Mouse (Mus musculus) ES-E14 (cell line): ENCODE data around the gene Vmo1. TPM values are rescaled to one million over a fixed set of nuclear protein-coding genes. Genes with fewer than 3 reads are reported as not detected.

Experiments used
- DNase-seq: peaks from one replicate; pipeline ENCODE4 v3.0.0-alpha.2; 2013; ENCODE audit warnings: low read depth, low spot score
- H3K27ac ChIP-seq: 2 replicates; pipeline ENCODE4 v1.5.1; 2012; ENCODE audit warnings: low read depth, mild to moderate bottlenecking, low read length, moderate library complexity, mixed read lengths; ENCODE audit not compliant: poor library complexity, insufficient read depth, severe bottlenecking
- H3K36me3 ChIP-seq: 2 replicates; pipeline ENCODE4 v1.6.1; 2012; ENCODE audit warnings: mild to moderate bottlenecking, low read length, moderate library complexity, mixed read lengths; ENCODE audit not compliant: control insufficient read depth, poor library complexity, insufficient read depth, severe bottlenecking
- H3K4me1 ChIP-seq, 2 experiments: fragments of 150-350 bp in 1 of 2; sonication (generic) in 1 of 2; 2 replicates each; pipeline ENCODE4 v1.6.1; 2012; ENCODE audit warnings: low read length in 2 of 2, mild to moderate bottlenecking in 1 of 2, mixed read lengths in 1 of 2; ENCODE audit not compliant: control insufficient read depth in 2 of 2, insufficient read depth in 2 of 2, poor library complexity in 1 of 2
- H3K4me3 ChIP-seq, 2 experiments: fragments of 150-350 bp in 1 of 2; sonication (generic) in 1 of 2; 2 replicates each; pipeline ENCODE4 v1.5.1; 2012; ENCODE audit warnings: low read length in 2 of 2, low read depth in 1 of 2, mild to moderate bottlenecking in 1 of 2, mixed read lengths in 1 of 2; ENCODE audit not compliant: insufficient read depth in 1 of 2, poor library complexity in 1 of 2, severe bottlenecking in 1 of 2
- H3K9ac ChIP-seq: 2 replicates; pipeline ENCODE4 v1.6.1; 2012; ENCODE audit warnings: low read depth, mild to moderate bottlenecking, low read length, mixed read lengths; ENCODE audit not compliant: poor library complexity, insufficient read depth, severe bottlenecking
- H3K9me3 ChIP-seq: fragments of 150-350 bp; sonication (generic); 2 replicates; pipeline ENCODE4 v1.6.1; 2012; ENCODE audit warnings: low read depth, mild to moderate bottlenecking, low read length; ENCODE audit not compliant: control insufficient read depth, insufficient read depth
- CHD2 ChIP-seq: IDR thresholded peaks from 2 replicates; pipeline ENCODE4 v1.6.1; 2014; ENCODE audit warnings: mild to moderate bottlenecking, low read depth, low read length, inconsistent platforms
- HCFC1 ChIP-seq: IDR thresholded peaks from 2 replicates; pipeline ENCODE4 v1.6.1; 2012; ENCODE audit warnings: low read length, inconsistent platforms, borderline replicate concordance; ENCODE audit not compliant: insufficient read depth
- MAFK ChIP-seq: IDR thresholded peaks from 2 replicates; pipeline ENCODE4 v1.6.1; 2014; ENCODE audit warnings: mild to moderate bottlenecking, low read depth, low read length, inconsistent platforms; ENCODE audit not compliant: insufficient read depth
- ZC3H11A ChIP-seq: IDR thresholded peaks from 2 replicates; pipeline ENCODE4 v1.6.1; 2012; ENCODE audit warnings: low read depth, mild to moderate bottlenecking, inconsistent platforms, low read length, borderline replicate concordance
- ZNF384 ChIP-seq: IDR thresholded peaks from 2 replicates; pipeline ENCODE4 v1.6.1; 2012; ENCODE audit warnings: low read depth, low read length, inconsistent platforms
- in situ Hi-C, 2 experiments: fragments of 600-800 bp; cut with MboI; formaldehyde crosslinking; loops; one replicate each; pipeline ENCODE4 v1.15.1; 2025; ENCODE audit warnings: low sequenced_read_pairs in 2 of 2, inconsistent platforms in 1 of 2; ENCODE audit not compliant: unreplicated experiment in 2 of 2
- total RNA-seq: library from RNA; depleted of rRNA; stranded (reverse); fragments of 300-350 nt; gene quantifications from 2 replicates; pipeline ENCODE4 v1.2.3, GENCODE M21; 2012; rRNA removed

Gene Vmo1
- total RNA-seq, 1 experiment = not detected

- TF ChIP-seq CHD2 = no peak
- TF ChIP-seq ZNF384 = no peak
- TF ChIP-seq HCFC1 = no peak
- no peak for TF ChIP-seq ZC3H11A
- TF ChIP-seq MAFK = no peak
- Histone ChIP-seq H3K36me3 (no peaks in the 10 kb centered on the region), H3K4me3 (peak overlapping the region; percentile 62 to 63), H3K9ac (peak overlapping the region; percentile 61; the same call in 1 of the 2 replicates), H3K4me1 (peaks cover 0 to 3% of the 10 kb centered on the region in 2 experiments; a peak in 1 of 4 replicates), H3K9me3 (no peaks in the 10 kb centered on the region), H3K27ac (no peak overlapping the region)
- no peak for DNase-seq
- in situ Hi-C loops = no loop called here
These were observed 48.6 kb downstream of the Vmo1 start for GRCm38 (mm10) chr11:70465824-70466223.

GRCm38 (mm10) chr11:70465211-70465610, 49.2 kb downstream of the Vmo1 start:
- Histone ChIP-seq H3K27ac (no peak overlapping the region), H3K9me3 (no peaks in the 10 kb centered on the region), H3K36me3 (no peaks in the 10 kb centered on the region), H3K9ac (peak overlapping the region; percentile 61; the same call in 1 of the 2 replicates), H3K4me3 (peak overlapping the region; percentile 62 to 63), H3K4me1 (peaks cover 0 to 3% of the 10 kb centered on the region in 2 experiments; a peak in 1 of 4 replicates)
- no peak for DNase-seq
- in situ Hi-C loops = no loop called here
- no peak for TF ChIP-seq MAFK
- TF ChIP-seq CHD2 = no peak
- TF ChIP-seq ZNF384 = no peak
- TF ChIP-seq HCFC1 = no peak
- TF ChIP-seq ZC3H11A = no peak

DNA sequence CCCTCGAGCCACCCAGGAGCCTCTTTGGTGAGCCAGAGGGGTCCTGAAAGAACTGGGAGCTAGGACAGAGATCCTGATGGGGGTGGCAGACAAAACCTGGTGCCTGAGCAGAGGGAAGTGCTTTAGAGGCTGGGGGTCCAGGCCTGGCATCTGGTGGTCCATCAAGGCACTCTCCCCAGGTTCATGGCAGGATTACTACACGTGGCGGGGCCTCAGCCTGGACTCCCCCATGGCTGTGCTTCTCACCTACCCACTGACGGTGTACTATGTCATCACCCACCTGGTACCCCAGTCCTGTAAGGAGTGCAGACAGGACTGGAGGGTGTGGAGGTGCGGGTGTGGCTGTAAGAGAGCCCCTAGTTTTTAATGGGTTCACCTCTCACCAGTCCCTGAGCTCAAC, 50.4 kb downstream of the Vmo1 start:
- DNase-seq = no peak
- TF ChIP-seq ZNF384 (no peak), CHD2 (no peak), HCFC1 (no peak), ZC3H11A (no peak), MAFK (no peak)
- no peaks in the 10 kb centered on the region for H3K36me3 ChIP-seq
- in situ Hi-C loops = no loop called here
- H3K9me3 ChIP-seq = no peaks in the 10 kb centered on the region
- no peak overlapping the region for H3K27ac ChIP-seq
- H3K4me3 ChIP-seq = no peak overlapping the region; a peak in 1 of 4 replicates
- 0 out of 4 replicates have a peak, but pooled peaks cover 0 to 4% of the 10 kb centered on the region in 2 experiments for H3K4me1 ChIP-seq
- H3K9ac ChIP-seq = no peak overlapping the region

Other genes starting within 250 kb of the Vmo1 start
- 0.16 and 0.27 TPM in 2 replicates for gene Alox12e, start 192.0 kb downstream of the Vmo1 start, total RNA-seq
- gene Alox15, start 162.6 kb downstream of the Vmo1 start, total RNA-seq = 0.53 and 1.7 TPM in 2 replicates
- gene Pelp1, start 104.6 kb downstream of the Vmo1 start, total RNA-seq = 76.5 and 77.5 TPM in 2 replicates
- gene Arrb2, start 82.0 kb downstream of the Vmo1 start, total RNA-seq = 30.6 and 43.1 TPM in 2 replicates
- gene Med11, start 62.7 kb downstream of the Vmo1 start, total RNA-seq = 29.1 and 31.2 TPM in 2 replicates
- gene Zmynd15, start 55.2 kb downstream of the Vmo1 start, total RNA-seq = 0.54 and 1.5 TPM in 2 replicates
- 2.9 and 6.6 TPM in 2 replicates for gene Cxcl16, start 54.6 kb downstream of the Vmo1 start, total RNA-seq
- gene Tm4sf5, start 9.4 kb downstream of the Vmo1 start, total RNA-seq = 3.8 and 4.6 TPM in 2 replicates
- gene Gltpd2, start 4.6 kb upstream of the Vmo1 start, total RNA-seq = 0.42 and 0.54 TPM in 2 replicates
- 506 and 612 TPM in 2 replicates for gene Psmb6, start 10.8 kb upstream of the Vmo1 start, total RNA-seq
- gene Gm40193, start 18.3 kb upstream of the Vmo1 start, total RNA-seq = not detected in 2 replicates
- gene Pld2, start 25.4 kb upstream of the Vmo1 start, total RNA-seq = 4.4 and 6.3 TPM in 2 replicates
- gene Mink1, start 48.3 kb upstream of the Vmo1 start, total RNA-seq = 23.0 and 27.5 TPM in 2 replicates
- gene 4930544D05Rik, start 101.2 kb upstream of the Vmo1 start, total RNA-seq = 0.45 and 0.53 TPM in 2 replicates
- 1.2 TPM in 1 of 2 replicates, not detected in the other for gene Chrne, start 104.6 kb upstream of the Vmo1 start, total RNA-seq
- gene Gp1ba, start 124.5 kb upstream of the Vmo1 start, total RNA-seq = 0.45 and 0.85 TPM in 2 replicates
- 113 and 157 TPM in 2 replicates for gene Rnf167, start 132.6 kb upstream of the Vmo1 start, total RNA-seq
- 84.5 and 97.4 TPM in 2 replicates for gene Slc25a11, start 132.9 kb upstream of the Vmo1 start, total RNA-seq
- 474 and 732 TPM in 2 replicates for gene Pfn1, start 140.0 kb upstream of the Vmo1 start, total RNA-seq
- gene Eno3, start 142.6 kb upstream of the Vmo1 start, total RNA-seq = 21.1 and 31.7 TPM in 2 replicates
- 68.0 and 74.5 TPM in 2 replicates for gene Spag7, start 154.8 kb upstream of the Vmo1 start, total RNA-seq
- gene Camta2, start 173.5 kb upstream of the Vmo1 start, total RNA-seq = 3.9 and 5.6 TPM in 2 replicates
- 0.48 and 1.2 TPM in 2 replicates for gene Inca1, start 185.5 kb upstream of the Vmo1 start, total RNA-seq
- gene Kif1c, start 185.9 kb upstream of the Vmo1 start, total RNA-seq = 25.3 and 29.2 TPM in 2 replicates
- 1.4 and 2.1 TPM in 2 replicates for gene Zfp3, start 249.6 kb upstream of the Vmo1 start, total RNA-seq